Mouse (Mus musculus): ENCODE measurements around the gene Idua. TPM values are rescaled to one million over a fixed set of nuclear protein-coding genes. Genes with fewer than 3 reads are reported as not detected.

The Idua gene
- polyA plus RNA-seq, 1 experiment = 4.3 TPM

GRCm38 (mm10) chr5:108636172-108636571 is 24.0 kb upstream of the Idua start:
- Histone ChIP-seq H3K79me2 (ENCODE audit: control insufficient read depth, insufficient read depth) (no peaks in the 10 kb centered on the region), H3K4me3 (no peak overlapping the region)
- TF ChIP-seq REST (IDR thresholded peaks at IDR 0.05; ENCODE audit: insufficient read depth, insufficient read length) = no peak
- no peak for TF ChIP-seq POLR2AphosphoS2 (IDR thresholded peaks at IDR 0.05; ENCODE audit: insufficient read length, low read depth)
- no peak for TF ChIP-seq CEBPB (IDR thresholded peaks at IDR 0.05; ENCODE audit: insufficient read depth, poor library complexity, severe bottlenecking)
- TF ChIP-seq TCF3 (IDR thresholded peaks at IDR 0.05; ENCODE audit: insufficient read length, low read depth) = no peak
- TF ChIP-seq TCF12 (IDR thresholded peaks at IDR 0.05; ENCODE audit: insufficient read depth, poor library complexity, severe bottlenecking) = no peak
- TF ChIP-seq MYOD1 (IDR thresholded peaks at IDR 0.05; ENCODE audit: control insufficient read depth in 1 of 3, insufficient read length in 2 of 3, low read depth in 2 of 3) = no peak
- TF ChIP-seq E2F4 (IDR thresholded peaks at IDR 0.05; ENCODE audit: insufficient read depth) = no peak

GRCm38 (mm10) chr5:108643674-108644073 is 16.5 kb upstream of the Idua start:
- Histone ChIP-seq H3K4me3 (no peak overlapping the region), H3K36me3 (ENCODE audit: control insufficient read depth, insufficient read depth) (peaks cover 10% of the 10 kb centered on the region), H3K79me2 (ENCODE audit: control insufficient read depth, insufficient read depth) (no peaks in the 10 kb centered on the region), H3K4me2 (ENCODE audit: low read depth) (no peak overlapping the region), H3ac (ENCODE audit: control insufficient read depth, insufficient read length) (no peak overlapping the region), H3K27me3 (ENCODE audit: control insufficient read depth, insufficient read depth, insufficient read length) (no peaks in the 10 kb centered on the region)
- TF ChIP-seq MYOD1 (IDR thresholded peaks at IDR 0.05; ENCODE audit: control insufficient read depth in 1 of 3, insufficient read length in 2 of 3, low read depth in 2 of 3) = no peak
- no peak for TF ChIP-seq TCF3 (IDR thresholded peaks at IDR 0.05; ENCODE audit: insufficient read length, low read depth)
- TF ChIP-seq REST (IDR thresholded peaks at IDR 0.05; ENCODE audit: insufficient read depth, insufficient read length) = no peak
- no peak for TF ChIP-seq CEBPB (IDR thresholded peaks at IDR 0.05; ENCODE audit: insufficient read depth, poor library complexity, severe bottlenecking)
- TF ChIP-seq MYOG (IDR thresholded peaks at IDR 0.05; ENCODE audit: control insufficient read depth in 1 of 3, insufficient read depth in 1 of 3, insufficient read length in 2 of 3, low read depth in 2 of 3) = no peak
- no peak for TF ChIP-seq POLR2AphosphoS2 (IDR thresholded peaks at IDR 0.05; ENCODE audit: insufficient read length, low read depth)
- no peak for TF ChIP-seq POLR2A (IDR thresholded peaks at IDR 0.05; ENCODE audit: insufficient read length, low read depth)
- no peak for TF ChIP-seq TCF12 (IDR thresholded peaks at IDR 0.05; ENCODE audit: insufficient read depth, poor library complexity, severe bottlenecking)
- TF ChIP-seq MAX (IDR thresholded peaks at IDR 0.05; ENCODE audit: low read depth) = no peak
- TF ChIP-seq E2F4 (IDR thresholded peaks at IDR 0.05; ENCODE audit: insufficient read depth) = no peak
- no peak for TF ChIP-seq USF1 (IDR thresholded peaks at IDR 0.05; ENCODE audit: low read depth)
- TF ChIP-seq SRF (IDR thresholded peaks at IDR 0.05; ENCODE audit: control insufficient read depth, insufficient read length, low read depth) = no peak

More at GRCm38 (mm10) chr5:108636172-108636571, 24.0 kb upstream of the Idua start:
- Histone ChIP-seq H3K4me2 (ENCODE audit: low read depth) (no peak overlapping the region), H3K36me3 (ENCODE audit: control insufficient read depth, insufficient read depth) (peaks cover 7% of the 10 kb centered on the region), H3K27me3 (ENCODE audit: control insufficient read depth, insufficient read depth, insufficient read length) (no peaks in the 10 kb centered on the region), H3ac (ENCODE audit: control insufficient read depth, insufficient read length) (no peak overlapping the region)

- H3K4me3 ChIP-seq = no peak overlapping the region
- no peaks in the 10 kb centered on the region for H3K79me2 ChIP-seq (ENCODE audit: control insufficient read depth, insufficient read depth)
- H3ac ChIP-seq (ENCODE audit: control insufficient read depth, insufficient read length) = no peak overlapping the region
- TF ChIP-seq USF1 (IDR thresholded peaks at IDR 0.05; ENCODE audit: low read depth) (no peak), MYOG (IDR thresholded peaks at IDR 0.05; ENCODE audit: control insufficient read depth in 1 of 3, insufficient read depth in 1 of 3, insufficient read length in 2 of 3, low read depth in 2 of 3) (no peak), SRF (IDR thresholded peaks at IDR 0.05; ENCODE audit: control insufficient read depth, insufficient read length, low read depth) (no peak), POLR2AphosphoS2 (IDR thresholded peaks at IDR 0.05; ENCODE audit: insufficient read length, low read depth) (no peak), MAX (IDR thresholded peaks at IDR 0.05; ENCODE audit: low read depth) (no peak), REST (IDR thresholded peaks at IDR 0.05; ENCODE audit: insufficient read depth, insufficient read length) (no peak), TCF3 (IDR thresholded peaks at IDR 0.05; ENCODE audit: insufficient read length, low read depth) (no peak), MYOD1 (IDR thresholded peaks at IDR 0.05; ENCODE audit: control insufficient read depth in 1 of 3, insufficient read length in 2 of 3, low read depth in 2 of 3) (no peak), TCF12 (IDR thresholded peaks at IDR 0.05; ENCODE audit: insufficient read depth, poor library complexity, severe bottlenecking) (no peak), POLR2A (IDR thresholded peaks at IDR 0.05; ENCODE audit: insufficient read length, low read depth) (no peak), CEBPB (IDR thresholded peaks at IDR 0.05; ENCODE audit: insufficient read depth, poor library complexity, severe bottlenecking) (no peak)
- H3K36me3 ChIP-seq (ENCODE audit: control insufficient read depth, insufficient read depth) = peaks cover 3% of the 10 kb centered on the region
- no peaks in the 10 kb centered on the region for H3K27me3 ChIP-seq (ENCODE audit: control insufficient read depth, insufficient read depth, insufficient read length)
- no peak overlapping the region for H3K4me2 ChIP-seq (ENCODE audit: low read depth)
Measured at GRCm38 (mm10) chr5:108645651-108646342, 14.3 kb upstream of the Idua start.

GRCm38 (mm10) chr5:108646343-108646660 is 13.8 kb upstream of the Idua start:
- TF ChIP-seq MAX (IDR thresholded peaks at IDR 0.05; ENCODE audit: low read depth) (no peak), SRF (IDR thresholded peaks at IDR 0.05; ENCODE audit: control insufficient read depth, insufficient read length, low read depth) (no peak), USF1 (IDR thresholded peaks at IDR 0.05; ENCODE audit: low read depth) (no peak), REST (IDR thresholded peaks at IDR 0.05; ENCODE audit: insufficient read depth, insufficient read length) (no peak), POLR2A (IDR thresholded peaks at IDR 0.05; ENCODE audit: insufficient read length, low read depth) (no peak), MYOG (IDR thresholded peaks at IDR 0.05; ENCODE audit: control insufficient read depth in 1 of 3, insufficient read depth in 1 of 3, insufficient read length in 2 of 3, low read depth in 2 of 3) (no peak), CEBPB (IDR thresholded peaks at IDR 0.05; ENCODE audit: insufficient read depth, poor library complexity, severe bottlenecking) (no peak), TCF3 (IDR thresholded peaks at IDR 0.05; ENCODE audit: insufficient read length, low read depth) (no peak), E2F4 (IDR thresholded peaks at IDR 0.05; ENCODE audit: insufficient read depth) (no peak), POLR2AphosphoS2 (IDR thresholded peaks at IDR 0.05; ENCODE audit: insufficient read length, low read depth) (no peak), TCF12 (IDR thresholded peaks at IDR 0.05; ENCODE audit: insufficient read depth, poor library complexity, severe bottlenecking) (no peak), MYOD1 (IDR thresholded peaks at IDR 0.05; ENCODE audit: control insufficient read depth in 1 of 3, insufficient read length in 2 of 3, low read depth in 2 of 3) (no peak)
- Histone ChIP-seq H3K79me2 (ENCODE audit: control insufficient read depth, insufficient read depth) (no peaks in the 10 kb centered on the region), H3K4me2 (ENCODE audit: low read depth) (no peak overlapping the region), H3K4me3 (no peak overlapping the region), H3K27me3 (ENCODE audit: control insufficient read depth, insufficient read depth, insufficient read length) (no peaks in the 10 kb centered on the region), H3ac (ENCODE audit: control insufficient read depth, insufficient read length) (no peak overlapping the region), H3K36me3 (ENCODE audit: control insufficient read depth, insufficient read depth) (peaks cover 3% of the 10 kb centered on the region)

Data from myocyte (in vitro differentiated cells).